Mouse (Mus musculus) embryonic facial prominence, embryonic 10.5 days (tissue): Measurements from ENCODE around the gene Il13ra1. TPM values are rescaled to one million over a fixed set of nuclear protein-coding genes. Genes with fewer than 3 reads are reported as not detected.

Experiments used
- polyA plus RNA-seq: library from polyadenylated mRNA; unstranded; fragments of >200 nt; fragmentation: Nextera tagmentation; extraction: Ambion mirVana; gene quantifications from 2 replicates; pipeline ENCODE4 v1.2.1, GENCODE M21; 2016

Il13ra1 gene
- polyA plus RNA-seq, 1 experiment from 2014 or later: 5.0 TPM

Other genes with a start within 250 kb of the Il13ra1 start
- 18.2 and 18.7 TPM in 2 replicates for gene Dock11, start 223.3 kb upstream of the Il13ra1 start, polyA plus RNA-seq
- 5.0 and 8.0 TPM in 2 replicates for gene Zcchc12, start 83.8 kb downstream of the Il13ra1 start, polyA plus RNA-seq
- 0.29 and 0.72 TPM in 2 replicates for gene Lonrf3, start 216.2 kb downstream of the Il13ra1 start, polyA plus RNA-seq